Mouse (Mus musculus): ENCODE measurements around the gene Slc2a2.

- TF ChIP-seq CTCF (IDR thresholded peaks at IDR 0.05; ENCODE audit: low read depth) (no peak), EP300 (IDR thresholded peaks at IDR 0.05; ENCODE audit: low read depth) (no peak)
These were observed 57.8 kb downstream of the Slc2a2 start for GRCm38 (mm10) chr3:28755477-28755876.
